Comparison of ENCODE assay signal across 12 mouse cellular contexts in genomic region chr5:38275771-38276170, GRCm38 (mm10). TPM values are rescaled to one million over a fixed set of nuclear protein-coding genes. Genes with fewer than 3 reads are reported as not detected.
DNase-seq lines count a peak whose midpoint lies in the region; ATAC-seq lines count a peak whose summit lies in the region.
"Had no signal": no experiment of that assay in that cellular context is flagged by ENCODE, and none has a peak within 500 bp of the region (broad histone marks: within the 10 kb centered on the region; RNA-seq: fewer than 3 reads in every experiment).

TSS of gene Otop1 (plus strand) at chr5:38275972.

- peaks cover 5% of the 10 kb centered on the region for H3K36me3 ChIP-seq in heart, embryonic 10.5 days
- H3K36me3 ChIP-seq in forebrain, embryonic 16.5 days (ENCODE audit: control insufficient read depth, insufficient read depth), result no peaks in the 10 kb centered on the region
- peaks cover 9% of the 10 kb centered on the region for H3K36me3 ChIP-seq in midbrain, embryonic 13.5 days

- no peak within 1 kb of the TSS for H3K9ac ChIP-seq in forebrain, embryonic 16.5 days (replicated peaks; ENCODE audit: low read depth, low read length)
- peak within 1 kb of the TSS; percentile 24; the same call in 1 of the 2 replicates for H3K9ac ChIP-seq in midbrain, embryonic 13.5 days (replicated peaks)

- peaks cover 21% of the 10 kb centered on the region for H3K4me1 ChIP-seq in heart, embryonic 10.5 days
- H3K4me1 ChIP-seq in forebrain, embryonic 16.5 days (replicated peaks; ENCODE audit: control insufficient read depth, insufficient read depth, low read length), result peaks cover 17% of the 10 kb centered on the region
- H3K4me1 ChIP-seq in midbrain, embryonic 13.5 days (replicated peaks), result peaks cover 22% of the 10 kb centered on the region

- ATAC-seq in forebrain, embryonic 16.5 days, result no peak
- no peak for ATAC-seq in midbrain, embryonic 13.5 days
- no peak for ATAC-seq in activated CD4-positive, CD25-positive, alpha-beta regulatory T cell, adult 4 months

- H3K27ac ChIP-seq in heart, embryonic 10.5 days, result no peak within 1 kb of the TSS
- no peak within 1 kb of the TSS for H3K27ac ChIP-seq in forebrain, embryonic 16.5 days (ENCODE audit: low read length)
- H3K27ac ChIP-seq in midbrain, embryonic 13.5 days, result no peak within 1 kb of the TSS

- no peaks in the 10 kb centered on the region for H3K9me3 ChIP-seq in heart, embryonic 10.5 days
- H3K9me3 ChIP-seq in forebrain, embryonic 16.5 days (ENCODE audit: control insufficient read depth, low read length), result no peaks in the 10 kb centered on the region
- H3K9me3 ChIP-seq in midbrain, embryonic 13.5 days, result no peaks in the 10 kb centered on the region

- WGBS in heart, embryonic 10.5 days, result 1% methylated on average over 4 of the region's 4 CpGs
- 5% methylated on average over 4 of the region's 4 CpGs for WGBS in forebrain, embryonic 16.5 days
- 5% methylated on average over 4 of the region's 4 CpGs for WGBS in midbrain, embryonic 13.5 days

- H3K4me2 ChIP-seq in forebrain, embryonic 16.5 days (ENCODE audit: low read length), result peak within 1 kb of the TSS; percentile 24
- peak within 1 kb of the TSS; percentile 50 for H3K4me2 ChIP-seq in midbrain, embryonic 13.5 days (replicated peaks)

- no peak for DNase-seq in heart, embryonic 10.5 days (ENCODE audit: low spot score)
- no peak for DNase-seq in heart, adult 9 months (ENCODE audit: low spot score in 2 of 2)
- DNase-seq in adrenal gland, adult 8-10 months, result no peak
- no peak for DNase-seq in cerebellum, adult 18-20 months
- no peak for DNase-seq in spleen, adult 18-20 months
- DNase-seq: layer of hippocampus, adult 9-11 months; thymus, postnatal 25 days had no signal

- H3K27me3 ChIP-seq in heart, embryonic 10.5 days (ENCODE audit: insufficient read depth, poor library complexity, severe bottlenecking), result peaks cover 80% of the 10 kb centered on the region
- peaks cover 54% of the 10 kb centered on the region for H3K27me3 ChIP-seq in forebrain, embryonic 16.5 days (replicated peaks; ENCODE audit: control insufficient read depth, insufficient read depth, low read length)
- peaks cover 72% of the 10 kb centered on the region for H3K27me3 ChIP-seq in midbrain, embryonic 13.5 days

- H3K4me3 ChIP-seq in heart, embryonic 10.5 days, result peak within 1 kb of the TSS; percentile 51
- H3K4me3 ChIP-seq in forebrain, embryonic 16.5 days (replicated peaks; ENCODE audit: low read length), result peak within 1 kb of the TSS; percentile 10; the same call in 1 of the 2 replicates
- H3K4me3 ChIP-seq in midbrain, embryonic 13.5 days (replicated peaks), result peak within 1 kb of the TSS; percentile 34

RNA-seq across cellular contexts. Expression of gene Otop1, which starts in this region (rescaled TPM):
- polyA plus RNA-seq in heart, embryonic 10.5 days (2016; fragmentation: Nextera tagmentation; extraction: Ambion mirVana), result 0.06 TPM in 1 of 2 replicates, not detected in the other
- total RNA-seq in adrenal gland, adult 8-10 months (2022), result 10 to 100 TPM in 3 of 4 experiments, 1 to 10 TPM in 1; 2.6 to 26.4 (median 18.4) TPM
- polyA plus RNA-seq in forebrain, embryonic 16.5 days (2015; fragmentation: Nextera tagmentation; extraction: Ambion mirVana), result not detected in 2 replicates
- polyA plus RNA-seq in midbrain, embryonic 13.5 days (2015; fragmentation: Nextera tagmentation; extraction: Ambion mirVana), result not detected in 2 replicates
- polyA plus RNA-seq in activated CD4-positive, CD25-positive, alpha-beta regulatory T cell, adult 4 months (2017; shearing (Covaris generic)), result not detected
- total RNA-seq: common myeloid progenitor, adult 5-6 weeks had no signal
- polyA plus RNA-seq: lung, embryonic 16.5 days had no signal
